Mouse (Mus musculus): ENCODE results near the gene Ccdc181.

Ccdc181 gene

DNA sequence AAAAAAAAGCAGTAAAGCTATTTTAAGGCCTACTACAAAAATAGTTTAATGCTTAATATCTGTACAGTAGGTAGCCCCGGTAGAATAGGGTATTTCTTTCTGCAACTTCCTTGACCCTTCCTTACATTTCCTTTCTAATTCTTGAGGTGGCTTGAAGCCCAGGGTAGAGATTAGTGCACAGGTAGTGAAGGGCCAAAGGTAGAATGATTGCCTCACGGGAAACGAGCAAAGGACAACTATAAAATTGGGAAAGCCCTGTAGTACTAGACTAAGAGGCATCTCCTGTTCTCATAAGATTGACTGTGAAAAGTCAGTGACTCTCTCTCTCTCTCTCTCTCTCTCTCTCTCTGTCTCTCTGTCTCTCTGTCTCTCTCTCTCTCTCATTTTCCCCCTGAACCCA is 60.0 kb downstream of the Ccdc181 start:
- no peak for DNase-seq (ENCODE audit: low spot score in 2 of 2)

DNA sequence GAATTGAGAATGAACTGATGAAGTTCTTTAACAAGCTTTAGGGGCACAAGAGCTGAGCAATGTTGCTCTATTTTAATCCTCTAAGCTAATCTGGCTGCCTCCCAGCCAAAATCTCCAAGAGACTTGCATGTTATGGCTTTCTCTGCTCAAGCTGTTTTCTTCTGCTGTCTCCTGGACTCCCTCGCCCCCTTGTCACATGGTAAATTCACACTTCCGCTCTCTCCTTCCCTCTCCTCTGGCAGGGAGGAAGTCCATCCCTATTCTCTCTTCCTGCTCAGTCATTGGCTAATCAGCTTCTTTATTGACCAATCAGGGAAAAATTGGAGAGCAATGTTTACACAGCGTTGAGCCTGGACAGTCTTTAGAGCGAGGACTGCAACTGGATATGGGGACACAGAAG is 60.5 kb downstream of the Ccdc181 start:
- no peak for DNase-seq (ENCODE audit: low spot score in 2 of 2)

Data from frontal cortex, postnatal 25 days (tissue).